Mouse (Mus musculus) CD4-positive, CD25-positive, alpha-beta regulatory T cell (primary cell): ENCODE data around the gene Hoxa13. TPM values are rescaled to one million over a fixed set of nuclear protein-coding genes. Genes with fewer than 3 reads are reported as not detected.

ENCODE experiments used
- polyA plus RNA-seq: library from polyadenylated mRNA; unstranded; fragments of 100-300 nt; shearing (Covaris generic); gene quantifications from one replicate; pipeline ENCODE4 v1.2.1, GENCODE M21; 2017

The Hoxa13 gene
- polyA plus RNA-seq, result not detected

GRCm38 (mm10) chr6:52260654-52261575 lies at the start of gene Hoxa13:
Gene Hoxa13 (minus strand): TSS chr6:52260880.

GRCm38 (mm10) chr6:52245757-52246142 lies 14.9 kb downstream of the Hoxa13 start, which contains the start of gene Hoxa11:
Gene Hoxa11 (minus strand): TSS chr6:52245810.

GRCm38 (mm10) chr6:52240389-52241000 lies 20.2 kb downstream of the Hoxa13 start, which contains the start of gene Hoxa10:
Gene Hoxa10 (minus strand): TSS chr6:52240854.

GRCm38 (mm10) chr6:52230516-52231165 lies 30.0 kb downstream of the Hoxa13 start, which contains the start of gene Hoxa9:
Gene Hoxa9 (minus strand): TSS chr6:52231089.

GRCm38 (mm10) chr6:52221337-52221992 lies 39.2 kb downstream of the Hoxa13 start, which contains the start of gene Hoxa7:
Gene Hoxa7 (minus strand): TSS chr6:52221854.

GRCm38 (mm10) chr6:52213119-52213986 lies 47.3 kb downstream of the Hoxa13 start, which contains the start of the genes Hoxa3 and Gm28308:
Gene Hoxa3 (minus strand): TSS chr6:52213336.
Gene Gm28308 (minus strand): TSS chr6:52213339.

GRCm38 (mm10) chr6:52208072-52208867 lies 52.4 kb downstream of the Hoxa13 start, which contains the start of gene Hoxa6:
Gene Hoxa6 (minus strand): TSS chr6:52208722.

Other genes with a start within 250 kb of the Hoxa13 start
- 19.7 TPM for gene Skap2, start 248.3 kb downstream of the Hoxa13 start, polyA plus RNA-seq
- not detected for gene Hoxa1, start 102.6 kb downstream of the Hoxa13 start, polyA plus RNA-seq
- gene Hoxa2, start 96.0 kb downstream of the Hoxa13 start, polyA plus RNA-seq, result not detected
- not detected for gene 5730596B20Rik, start 83.4 kb downstream of the Hoxa13 start, polyA plus RNA-seq
- not detected for gene Hoxa4, start 69.1 kb downstream of the Hoxa13 start, polyA plus RNA-seq
- gene Hoxa5, start 56.3 kb downstream of the Hoxa13 start, polyA plus RNA-seq, result 0.16 TPM
- gene Hoxa6, start 52.2 kb downstream of the Hoxa13 start, polyA plus RNA-seq, result not detected
- gene Hoxa3, start 47.5 kb downstream of the Hoxa13 start, polyA plus RNA-seq, result not detected
- not detected for gene Gm28308, start 47.5 kb downstream of the Hoxa13 start, polyA plus RNA-seq
- gene Hoxa7, start 39.0 kb downstream of the Hoxa13 start, polyA plus RNA-seq, result 0.38 TPM
- 0.17 TPM for gene Hoxa9, start 29.8 kb downstream of the Hoxa13 start, polyA plus RNA-seq
- not detected for gene Hoxa10, start 20.0 kb downstream of the Hoxa13 start, polyA plus RNA-seq
- gene Hoxa11, start 15.1 kb downstream of the Hoxa13 start, polyA plus RNA-seq, result not detected
- gene Evx1, start 52.6 kb upstream of the Hoxa13 start, polyA plus RNA-seq, result not detected